Mouse (Mus musculus) effector memory CD4-positive, alpha-beta T cell, adult 5 months (primary cell): Measurements from ENCODE around the gene Ttc8. TPM values are rescaled to one million over a fixed set of nuclear protein-coding genes. Genes with fewer than 3 reads are reported as not detected.

Experiments
- polyA plus RNA-seq: library from polyadenylated mRNA; unstranded; fragments of 100-300 nt; shearing (Covaris generic); gene quantifications from one replicate; pipeline ENCODE4 v1.2.1, GENCODE M21; 2017

Gene Ttc8
- 3.7 TPM for polyA plus RNA-seq

DNA sequence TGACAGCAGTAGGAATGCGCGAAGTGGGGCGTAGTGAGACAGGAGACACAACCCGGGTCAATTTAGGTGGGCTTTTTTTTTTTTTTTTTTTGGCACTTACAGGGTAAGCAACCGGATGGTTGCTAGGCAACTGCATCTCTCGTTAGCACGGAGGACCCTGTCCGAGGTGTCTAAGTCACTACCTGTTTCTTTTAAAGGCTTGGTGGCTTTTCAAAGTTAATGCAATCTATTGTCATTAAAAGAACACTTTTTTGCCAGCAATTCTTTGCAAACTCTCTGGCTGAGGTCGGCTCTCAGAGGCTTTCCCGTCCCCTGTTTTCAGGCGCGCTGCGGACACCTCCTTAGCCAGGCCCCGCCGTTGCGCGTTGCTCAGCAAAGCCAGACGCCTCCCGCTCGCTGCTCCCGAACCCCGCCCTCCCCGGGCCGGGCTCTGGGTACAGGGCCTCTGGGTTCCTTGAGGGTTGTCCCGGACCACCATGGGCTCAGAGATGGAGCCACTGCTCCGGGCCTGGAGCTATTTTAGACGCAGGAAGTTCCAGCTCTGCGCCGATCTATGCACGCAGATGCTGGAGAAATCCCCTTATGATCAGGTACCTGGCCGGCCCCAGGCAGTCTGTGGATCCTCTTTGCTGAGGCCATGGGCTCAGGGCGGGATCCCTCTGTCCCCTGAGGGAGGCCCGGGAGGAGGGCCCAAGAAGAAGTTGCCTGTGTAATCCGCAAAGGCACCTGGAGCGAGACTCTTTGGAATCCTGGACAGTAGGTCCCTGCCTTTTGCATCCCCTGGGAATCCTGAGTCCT, at the start of gene Ttc8:
Gene Ttc8 (plus strand): TSS at position 381 of the 798 bp plus-strand sequence.

DNA sequence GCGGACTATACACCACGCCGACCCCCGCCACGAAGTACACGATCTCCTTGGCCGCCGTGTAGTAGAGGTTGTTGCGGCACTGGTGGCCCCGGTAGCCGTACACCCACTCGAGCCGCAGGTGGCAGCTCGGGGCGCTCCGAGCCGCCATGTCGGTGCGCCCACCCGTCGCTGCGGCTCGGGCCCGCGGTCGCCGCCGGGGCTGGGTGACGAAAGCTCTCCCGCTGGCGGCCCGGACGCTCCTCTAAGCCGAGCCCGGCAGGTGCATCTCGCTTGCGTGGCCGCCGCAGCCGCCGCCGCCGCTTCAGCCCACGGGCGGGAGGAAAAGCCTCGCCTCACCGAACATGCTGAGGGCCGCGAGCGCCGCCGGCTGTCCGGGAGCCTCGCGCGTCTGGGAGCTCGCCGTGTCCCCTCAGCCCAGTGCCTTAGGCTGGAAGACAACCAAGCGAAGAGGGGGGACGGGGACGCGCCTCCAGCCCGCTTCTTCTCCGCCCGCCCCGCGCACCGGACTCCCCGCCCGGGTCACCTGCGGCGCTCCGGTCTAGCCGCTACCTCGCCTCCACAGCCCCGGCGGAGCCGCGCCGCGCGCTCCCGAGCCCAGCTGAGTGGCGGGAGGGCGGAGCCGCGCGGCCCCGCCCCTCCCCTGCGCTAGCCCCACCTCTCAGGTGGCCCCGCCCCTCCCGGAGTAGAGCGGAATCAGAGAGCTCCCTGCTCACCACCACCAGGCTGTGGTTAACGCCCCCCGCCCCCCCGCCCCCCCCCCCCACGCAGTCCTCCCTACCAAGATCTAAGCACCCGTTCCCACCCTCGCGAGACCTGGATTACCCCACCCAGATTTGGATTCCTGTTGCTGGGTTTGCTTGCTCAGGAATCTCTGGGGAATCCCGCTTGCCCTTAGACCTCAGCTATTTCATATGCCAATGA, 19.2 kb upstream of the Ttc8 start, which contains the start of gene Eml5:
Gene Eml5 (minus strand): TSS at position 604 of the 921 bp plus-strand sequence.

Other genes starting within 250 kb of the Ttc8 start
- 3.1 TPM for gene Ptpn21, start 183.2 kb upstream of the Ttc8 start, polyA plus RNA-seq
- 115 TPM for gene Zc3h14, start 173.6 kb upstream of the Ttc8 start, polyA plus RNA-seq
- gene Eml5, start 19.1 kb upstream of the Ttc8 start, polyA plus RNA-seq, result 13.7 TPM